Mouse (Mus musculus): ENCODE results near the gene Slc25a21.
A peak's percentile ranks its signal among the peaks of the same experiment; 100 is the strongest.

Slc25a21 gene

GRCm38 (mm10) chr12:56691001-56691400, 506.3 kb downstream of the Slc25a21 start:
- DNase-seq (ENCODE audit: low spot score) = no peak

GRCm38 (mm10) chr12:56690366-56690765, 506.9 kb downstream of the Slc25a21 start:
- DNase-seq (ENCODE audit: low spot score) = no peak

- peak; percentile 21 for DNase-seq (ENCODE audit: low spot score)
Observed at GRCm38 (mm10) chr12:56689736-56690135, 507.5 kb downstream of the Slc25a21 start.

GRCm38 (mm10) chr12:56689331-56689730, 507.9 kb downstream of the Slc25a21 start:
- DNase-seq (ENCODE audit: low spot score) = no peak

GRCm38 (mm10) chr12:56688920-56689319, 508.4 kb downstream of the Slc25a21 start:
- no peak for DNase-seq (ENCODE audit: low spot score)

GRCm38 (mm10) chr12:56688482-56688840, 508.8 kb downstream of the Slc25a21 start:
- no peak for DNase-seq (ENCODE audit: low spot score)

- DNase-seq (ENCODE audit: low spot score) = no peak
Observed at GRCm38 (mm10) chr12:56687640-56688481, 509.4 kb downstream of the Slc25a21 start.

GRCm38 (mm10) chr12:56681096-56681811, 516.0 kb downstream of the Slc25a21 start:
- no peak for DNase-seq (ENCODE audit: low spot score)

- no peak for DNase-seq (ENCODE audit: low spot score)
Observed at GRCm38 (mm10) chr12:56677620-56678019, 519.7 kb downstream of the Slc25a21 start.

GRCm38 (mm10) chr12:56674726-56675125, 522.5 kb downstream of the Slc25a21 start:
- no peak for DNase-seq (ENCODE audit: low spot score)

- DNase-seq (ENCODE audit: low spot score) = no peak
Observed at GRCm38 (mm10) chr12:56670795-56671194, 526.5 kb downstream of the Slc25a21 start.

GRCm38 (mm10) chr12:56669451-56670122, 527.7 kb downstream of the Slc25a21 start:
- no peak for DNase-seq (ENCODE audit: low spot score)
